Mouse (Mus musculus) midbrain, embryonic 16.5 days (tissue): ENCODE results near the gene Sik1. TPM values are rescaled to one million over a fixed set of nuclear protein-coding genes. Genes with fewer than 3 reads are reported as not detected.

ENCODE experiments used
- ATAC-seq: fragments of 200-750 bp; cut with Nextera tagmentation; 2 replicates; pipeline ENCODE4 v1.8.0; 2017; ENCODE audit warnings: moderate TSS enrichment
- H3K27ac ChIP-seq: fragments of 300-500 bp; sonication (generic); 2 replicates; pipeline ENCODE4 v1.5.1; 2014; ENCODE audit warnings: mild to moderate bottlenecking, low read length, mixed read lengths
- H3K27me3 ChIP-seq: fragments of 300-500 bp; sonication (generic); 2 replicates; pipeline ENCODE4 v1.6.1; 2014; ENCODE audit warnings: low read depth, low read length, mixed read lengths; ENCODE audit not compliant: control insufficient read depth, insufficient read depth
- H3K36me3 ChIP-seq: fragments of 300-500 bp; sonication (generic); 2 replicates; pipeline ENCODE4 v1.6.1; 2014; ENCODE audit warnings: mild to moderate bottlenecking, low read length, moderate library complexity, mixed read lengths; ENCODE audit not compliant: control insufficient read depth, insufficient read depth
- H3K4me1 ChIP-seq: fragments of 300-500 bp; sonication (generic); 2 replicates; pipeline ENCODE4 v1.6.1; 2014; ENCODE audit warnings: mild to moderate bottlenecking, low read length, mixed read lengths; ENCODE audit not compliant: control insufficient read depth, insufficient read depth
- H3K4me2 ChIP-seq: fragments of 300-500 bp; sonication (generic); 2 replicates; pipeline ENCODE4 v1.6.1; 2014; ENCODE audit warnings: mild to moderate bottlenecking, low read length, mixed read lengths
- H3K4me3 ChIP-seq: fragments of 300-500 bp; sonication (generic); 2 replicates; pipeline ENCODE4 v1.5.1; 2014; ENCODE audit warnings: low read depth, mild to moderate bottlenecking, low read length, moderate library complexity, mixed read lengths
- H3K9ac ChIP-seq: fragments of 300-500 bp; sonication (generic); 2 replicates; pipeline ENCODE4 v1.6.1; 2014; ENCODE audit warnings: low read depth, low read length, mixed read lengths
- H3K9me3 ChIP-seq: fragments of 300-500 bp; sonication (generic); replicated peaks from 2 replicates; pipeline ENCODE4 v1.6.1; 2014; ENCODE audit warnings: mild to moderate bottlenecking, low read length, mixed read lengths; ENCODE audit not compliant: control insufficient read depth, poor library complexity, severe bottlenecking
- WGBS: fragments of 180-500 bp; shearing (Covaris S2); extraction: QIAGEN DNeasy Blood & Tissue Kit; methylation state at CpG from one replicate; pipeline ENCODE4 v1.1.7; 2014; 5-methylcytosine and 5-hydroxymethylcytosine counted together
- polyA plus RNA-seq: library from polyadenylated mRNA; unstranded; fragments of >200 nt; fragmentation: Nextera tagmentation; extraction: Ambion mirVana; gene quantifications from 2 replicates; pipeline ENCODE4 v1.2.1, GENCODE M21; 2015

The Sik1 gene
- polyA plus RNA-seq, 1 experiment from 2014 or later, result 16.7 TPM

- H3K4me3 ChIP-seq, result no peak overlapping the region
- no peaks in the 10 kb centered on the region for H3K27me3 ChIP-seq
- H3K36me3 ChIP-seq, result peaks cover 22% of the 10 kb centered on the region
- H3K9me3 ChIP-seq, result no peaks in the 10 kb centered on the region
- no peak overlapping the region for H3K27ac ChIP-seq
- H3K9ac ChIP-seq, result no peak overlapping the region
- no peaks in the 10 kb centered on the region for H3K4me1 ChIP-seq
- no peak for ATAC-seq
- H3K4me2 ChIP-seq, result no peak overlapping the region
- WGBS, result 74% methylated on average over 18 of the region's 18 CpGs
Measured at GRCm38 (mm10) chr17:31841842-31842611, 13.6 kb downstream of the Sik1 start.

- Histone ChIP-seq H3K4me2 (no peak overlapping the region), H3K4me1 (no peaks in the 10 kb centered on the region), H3K9ac (no peak overlapping the region), H3K27me3 (no peaks in the 10 kb centered on the region), H3K9me3 (no peaks in the 10 kb centered on the region), H3K4me3 (no peak overlapping the region), H3K36me3 (peaks cover 16% of the 10 kb centered on the region), H3K27ac (no peak overlapping the region)
- no peak for ATAC-seq
- WGBS, result 79% methylated on average over 3 of the region's 3 CpGs
Measured at GRCm38 (mm10) chr17:31841453-31841841, 14.2 kb downstream of the Sik1 start.

DNA sequence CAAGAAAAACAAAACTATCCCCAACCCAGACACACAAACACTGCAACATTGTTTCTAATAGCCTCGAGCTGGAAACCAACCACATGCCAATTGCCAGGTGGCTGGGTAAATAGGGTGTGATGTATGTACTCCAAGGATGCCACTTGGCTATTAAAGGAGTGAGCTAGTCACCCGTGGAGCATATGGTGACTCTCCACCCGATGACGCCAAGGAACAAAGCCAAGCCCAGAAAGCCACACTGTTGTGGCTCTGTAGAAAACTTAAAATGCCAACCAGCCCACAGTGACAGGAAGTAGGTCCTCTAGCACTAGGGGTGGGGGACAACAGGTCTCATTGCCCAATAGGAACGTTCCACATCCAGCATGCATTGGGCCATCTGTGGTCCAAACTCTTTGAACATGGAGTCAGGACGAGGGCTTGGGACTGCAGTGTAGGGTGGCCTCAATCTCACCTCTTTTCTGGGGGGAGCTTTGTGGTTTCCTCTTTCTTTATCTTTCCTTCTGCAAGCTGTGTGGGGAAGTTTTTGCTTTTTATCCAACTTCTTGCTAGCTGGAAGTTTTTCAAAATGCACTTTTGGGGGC, 15.1 kb downstream of the Sik1 start:
- Histone ChIP-seq H3K4me2 (no peak overlapping the region), H3K27ac (no peak overlapping the region), H3K4me3 (no peak overlapping the region), H3K36me3 (0 out of 2 replicates have a peak, but pooled peaks cover 10% of the 10 kb centered on the region), H3K27me3 (no peaks in the 10 kb centered on the region), H3K9ac (no peak overlapping the region), H3K4me1 (no peaks in the 10 kb centered on the region), H3K9me3 (no peaks in the 10 kb centered on the region)
- no peak for ATAC-seq
- 72% methylated on average over 6 of the region's 6 CpGs for WGBS

DNA sequence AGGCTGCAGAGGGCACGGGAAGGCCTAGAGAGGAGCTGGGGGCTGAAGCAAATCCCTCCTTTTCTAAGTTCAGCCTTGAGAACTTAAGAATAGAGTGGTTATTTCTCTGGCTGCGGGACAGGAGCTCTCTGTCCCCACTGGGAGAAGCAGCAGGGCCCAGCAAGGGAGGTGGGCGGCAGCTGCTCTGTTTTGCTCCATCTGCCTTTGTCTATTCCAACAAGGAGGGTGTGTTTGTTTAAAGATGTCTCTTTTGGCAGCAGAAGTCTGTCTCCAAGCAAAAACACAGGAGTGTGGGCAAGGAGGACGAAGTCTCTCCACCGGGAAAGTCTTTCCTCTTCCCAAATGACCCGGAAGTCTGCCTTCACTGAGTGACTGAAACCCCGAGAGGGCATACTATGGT, 18.8 kb downstream of the Sik1 start:
- Histone ChIP-seq H3K9ac (no peak overlapping the region), H3K4me3 (no peak overlapping the region), H3K27me3 (no peaks in the 10 kb centered on the region), H3K36me3 (no peaks in the 10 kb centered on the region), H3K4me1 (no peaks in the 10 kb centered on the region), H3K4me2 (no peak overlapping the region), H3K27ac (no peak overlapping the region), H3K9me3 (no peaks in the 10 kb centered on the region)
- 64% methylated on average over 7 of the region's 7 CpGs for WGBS
- ATAC-seq, result no peak

- Histone ChIP-seq H3K27me3 (no peaks in the 10 kb centered on the region), H3K9me3 (no peaks in the 10 kb centered on the region), H3K4me1 (no peaks in the 10 kb centered on the region), H3K36me3 (no peaks in the 10 kb centered on the region), H3K27ac (no peak overlapping the region), H3K4me3 (no peak overlapping the region), H3K4me2 (no peak overlapping the region), H3K9ac (no peak overlapping the region)
- 83% methylated on average over 2 of the region's 2 CpGs for WGBS
- ATAC-seq, result no peak
Measured at GRCm38 (mm10) chr17:31836264-31836607, 19.4 kb downstream of the Sik1 start.

- ATAC-seq, result no peak
- Histone ChIP-seq H3K4me2 (no peak overlapping the region), H3K9ac (no peak overlapping the region), H3K4me1 (no peaks in the 10 kb centered on the region), H3K4me3 (no peak overlapping the region), H3K27ac (no peak overlapping the region), H3K36me3 (no peaks in the 10 kb centered on the region), H3K27me3 (no peaks in the 10 kb centered on the region), H3K9me3 (no peaks in the 10 kb centered on the region)
- WGBS, result 93% methylated on average over 11 of the region's 11 CpGs
Measured at GRCm38 (mm10) chr17:31835528-31836263, 19.9 kb downstream of the Sik1 start.

GRCm38 (mm10) chr17:31834320-31835065, 21.1 kb downstream of the Sik1 start:
- 76% methylated on average over 6 of the region's 6 CpGs for WGBS
- no peaks in the 10 kb centered on the region for H3K9me3 ChIP-seq

DNA sequence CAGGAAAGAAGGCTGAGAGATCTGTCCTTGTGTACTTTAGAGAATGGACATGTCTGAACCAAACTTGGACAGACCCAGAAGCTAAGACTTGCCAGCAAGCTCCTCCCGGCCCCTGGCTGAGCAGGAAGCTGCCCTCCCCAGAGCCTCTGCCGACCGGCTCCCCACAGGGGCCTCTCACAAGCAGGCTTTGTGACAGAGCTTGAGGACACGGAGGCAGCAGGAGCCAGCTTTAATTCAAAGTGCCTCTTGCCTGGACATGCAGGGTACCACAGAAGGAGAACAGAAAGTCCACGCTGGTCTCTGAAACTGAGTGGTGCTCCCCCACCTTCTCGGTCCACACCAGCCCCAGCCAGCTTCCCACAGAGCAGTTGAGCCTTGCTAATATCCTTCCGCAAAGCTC, 21.9 kb downstream of the Sik1 start:
- H3K4me3 ChIP-seq, result no peak overlapping the region
- WGBS, result 23% methylated on average over 7 of the region's 7 CpGs
- no peak overlapping the region for H3K9ac ChIP-seq

More at GRCm38 (mm10) chr17:31834320-31835065, 21.1 kb downstream of the Sik1 start:
- Histone ChIP-seq H3K4me1 (no peaks in the 10 kb centered on the region), H3K36me3 (no peaks in the 10 kb centered on the region), H3K4me3 (no peak overlapping the region), H3K9ac (no peak overlapping the region), H3K4me2 (no peak overlapping the region), H3K27me3 (no peaks in the 10 kb centered on the region), H3K27ac (no peak overlapping the region)
- no peak for ATAC-seq

More for the DNA sequence above, 21.9 kb downstream of the Sik1 start:
- Histone ChIP-seq H3K4me1 (no peaks in the 10 kb centered on the region), H3K9me3 (no peaks in the 10 kb centered on the region), H3K27me3 (no peaks in the 10 kb centered on the region), H3K4me2 (no peak overlapping the region), H3K36me3 (no peaks in the 10 kb centered on the region), H3K27ac (no peak overlapping the region)
- ATAC-seq, result no peak
